Mouse (Mus musculus) brain, embryonic 14.5 days (tissue): Measurements from ENCODE around the gene P2rx6.
"Not testable (repeated sequence)": the region's sequence is repeated elsewhere in the genome, so short reads cannot be mapped to it uniquely, and the experiment has no call there.

Experiments
- CTCF ChIP-seq: fragments of 200-500 bp; IDR thresholded peaks from 2 replicates; pipeline ENCODE4 v1.5.1; 2012; ENCODE audit warnings: inconsistent platforms, mild to moderate bottlenecking, moderate library complexity, borderline replicate concordance; ENCODE audit not compliant: insufficient read depth, insufficient read length; ENCODE audit errors: extremely low read depth
- POLR2A ChIP-seq: fragments of 200-500 bp; IDR thresholded peaks from 2 replicates; pipeline ENCODE4 v1.6.1; 2012; ENCODE audit warnings: mild to moderate bottlenecking, inconsistent platforms, borderline replicate concordance; ENCODE audit not compliant: poor library complexity, insufficient read depth, insufficient read length, severe bottlenecking; ENCODE audit errors: extremely low read depth

DNA sequence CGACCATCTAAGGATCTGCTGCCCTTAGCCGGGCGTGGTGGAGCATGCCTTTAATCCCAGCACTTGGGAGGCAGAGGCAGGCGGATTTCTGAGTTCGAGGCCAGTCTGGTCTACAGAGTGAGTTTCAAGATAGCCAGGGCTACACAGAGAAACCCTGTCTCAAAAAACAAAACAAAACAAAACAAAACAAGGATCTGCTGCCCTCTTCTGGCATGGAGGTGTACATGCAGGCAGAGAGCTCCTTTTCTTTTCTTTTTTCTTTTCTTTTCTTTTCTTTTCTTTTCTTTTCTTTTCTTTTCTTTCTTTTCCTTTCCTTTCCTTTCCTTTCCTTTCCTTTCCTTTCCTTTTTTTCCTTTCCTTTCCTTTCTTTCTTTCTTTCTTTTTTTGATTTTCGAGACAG lies 53.1 kb downstream of the P2rx6 start:
- peak; percentile 24; the same call in 1 of the 2 replicates for TF ChIP-seq CTCF
- not testable (repeated sequence) for TF ChIP-seq POLR2A
